Mouse (Mus musculus) kidney, embryonic 16.5 days (tissue): ENCODE measurements around the gene Pla2g4a. TPM values are rescaled to one million over a fixed set of nuclear protein-coding genes. Genes with fewer than 3 reads are reported as not detected.
A peak's percentile ranks its signal among the peaks of the same experiment; 100 is the strongest.

Source experiments
- ATAC-seq: fragments of 200-750 bp; cut with Nextera tagmentation; 2 replicates; pipeline ENCODE4 v1.8.0; 2017; ENCODE audit warnings: moderate TSS enrichment; ENCODE audit not compliant: low FRiP score, low TSS enrichment
- H3K27ac ChIP-seq: fragments of 300-500 bp; sonication (generic); 2 replicates; pipeline ENCODE4 v1.5.1; 2014; ENCODE audit warnings: low read length
- H3K27me3 ChIP-seq: fragments of 300-500 bp; sonication (generic); 2 replicates; pipeline ENCODE4 v1.6.1; 2014; ENCODE audit warnings: low read length, control low read depth, mixed read lengths; ENCODE audit not compliant: insufficient read depth
- H3K36me3 ChIP-seq: fragments of 300-500 bp; sonication (generic); 2 replicates; pipeline ENCODE4 v1.6.1; 2014; ENCODE audit warnings: low read length, control low read depth, mixed read lengths; ENCODE audit not compliant: insufficient read depth
- H3K4me1 ChIP-seq: fragments of 300-500 bp; sonication (generic); 2 replicates; pipeline ENCODE4 v1.6.1; 2014; ENCODE audit warnings: low read length, control low read depth, mixed read lengths; ENCODE audit not compliant: insufficient read depth
- H3K4me2 ChIP-seq: fragments of 300-500 bp; sonication (generic); replicated peaks from 2 replicates; pipeline ENCODE4 v1.6.1; 2014; ENCODE audit warnings: low read depth, low read length
- H3K4me3 ChIP-seq: fragments of 300-500 bp; sonication (generic); 2 replicates; pipeline ENCODE4 v1.5.1; 2014; ENCODE audit warnings: mild to moderate bottlenecking, low read length
- H3K9ac ChIP-seq: fragments of 300-500 bp; sonication (generic); replicated peaks from 2 replicates; pipeline ENCODE4 v1.6.1; 2014; ENCODE audit warnings: low read length
- H3K9me3 ChIP-seq: fragments of 300-500 bp; sonication (generic); 2 replicates; pipeline ENCODE4 v1.6.1; 2016; ENCODE audit warnings: low read length, control low read depth
- WGBS: fragments of 180-500 bp; shearing (Covaris S2); extraction: QIAGEN DNeasy Blood & Tissue Kit; methylation state at CpG from one replicate; pipeline ENCODE4 v1.1.7; 2014; 5-methylcytosine and 5-hydroxymethylcytosine counted together
- polyA plus RNA-seq: library from polyadenylated mRNA; unstranded; fragments of >200 nt; fragmentation: Nextera tagmentation; extraction: Ambion mirVana; gene quantifications from 2 replicates; pipeline ENCODE4 v1.2.1, GENCODE M21; 2015

Gene Pla2g4a
- 46.8 and 48.4 TPM in 2 replicates for polyA plus RNA-seq

DNA sequence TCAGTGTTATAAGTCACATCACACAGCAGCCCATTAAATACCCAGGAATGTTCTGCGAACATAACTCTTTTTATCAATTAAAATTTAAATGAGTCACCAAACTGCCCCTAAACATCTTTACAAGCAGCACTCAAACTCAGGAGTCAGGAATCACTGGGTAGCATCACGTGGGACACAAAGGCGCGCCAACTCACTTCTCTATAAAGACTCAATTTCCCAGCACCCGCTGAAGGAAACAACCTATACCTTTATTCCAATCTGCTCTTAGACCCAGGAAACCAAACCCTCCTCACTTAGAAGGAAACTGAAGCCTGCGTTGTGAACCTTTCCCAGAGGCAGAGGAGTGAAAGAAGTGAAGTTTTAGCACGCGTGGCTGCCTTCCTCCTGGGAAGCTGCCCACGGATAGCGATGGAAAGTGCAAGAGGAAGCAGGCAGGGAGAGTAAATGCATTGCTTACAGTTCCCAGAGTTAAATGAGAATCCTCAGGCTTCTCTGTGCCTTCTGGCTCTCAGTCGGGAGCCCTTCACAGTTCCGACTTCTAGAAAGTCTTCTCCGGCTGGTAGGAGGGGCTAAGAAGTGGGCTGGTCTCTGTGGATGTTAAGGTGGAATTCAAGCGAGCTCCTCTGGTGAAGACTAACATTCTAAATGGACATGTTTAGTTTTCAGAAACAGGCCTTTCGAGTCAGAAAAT lies at the start of gene Pla2g4a:
TSS of gene Pla2g4a (minus strand) at position 557 of the 691 bp plus-strand sequence.
- Histone ChIP-seq H3K9me3 (no peaks in the 10 kb centered on the region), H3K4me1 (peaks cover 7% of the 10 kb centered on the region; the same call in 1 of the 2 replicates), H3K27me3 (no peaks in the 10 kb centered on the region), H3K4me2 (peak within 1 kb of the TSS; percentile 69), H3K4me3 (peak within 1 kb of the TSS; percentile 60), H3K9ac (peak within 1 kb of the TSS; percentile 80), H3K36me3 (no peaks in the 10 kb centered on the region), H3K27ac (peak within 1 kb of the TSS; percentile 96)
- 9% methylated on average over 15 of the region's 15 CpGs for WGBS
- peak; percentile 93 for ATAC-seq

DNA sequence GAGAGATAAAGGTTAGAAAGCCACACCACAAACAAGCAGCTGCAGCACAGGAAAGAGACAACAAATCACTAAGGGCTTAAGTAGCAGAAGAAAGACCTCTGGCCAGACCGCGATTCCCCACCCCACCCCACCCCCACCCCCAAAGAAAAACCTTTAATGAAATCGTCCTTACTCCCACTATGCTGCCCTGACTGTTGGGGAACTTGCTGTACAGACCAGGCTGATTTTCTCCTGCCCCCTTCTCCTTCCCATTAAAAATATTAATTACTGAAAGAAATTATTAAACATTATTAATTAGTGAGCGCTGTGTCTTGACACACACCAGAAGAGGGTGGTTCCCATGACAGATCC lies 49.5 kb upstream of the Pla2g4a start:
- H3K4me2 ChIP-seq: no peak overlapping the region

DNA sequence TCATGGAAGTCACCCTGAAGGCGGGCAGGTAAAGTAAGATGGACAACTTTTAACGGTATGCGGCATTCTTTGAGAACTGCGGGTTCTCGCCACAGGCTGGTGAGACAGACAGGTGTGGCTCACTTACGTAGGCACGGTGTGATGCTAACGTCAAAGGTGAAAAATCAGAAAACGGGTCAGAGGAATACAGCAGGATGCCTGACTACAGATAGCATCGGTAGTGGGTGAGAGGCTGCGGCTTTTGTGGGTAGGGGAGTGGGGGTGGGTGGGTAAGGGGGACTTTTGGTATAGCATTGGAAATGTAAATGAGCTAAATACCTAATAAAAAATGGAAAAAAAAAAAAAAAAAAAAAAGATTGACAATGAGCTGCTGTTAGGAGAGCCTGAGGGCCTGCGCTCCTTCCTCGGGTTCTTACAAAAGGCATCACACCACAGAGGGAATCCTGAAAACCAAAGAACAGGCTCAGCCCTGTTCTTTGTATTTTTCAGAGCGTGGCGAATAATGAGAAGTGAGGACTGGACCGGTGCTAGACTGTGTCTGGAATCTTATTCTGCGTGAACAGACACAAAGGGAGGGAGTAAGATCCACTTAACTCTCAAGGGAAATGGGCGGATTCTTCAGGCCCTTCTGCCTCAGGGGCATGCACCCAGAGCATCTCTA lies 49.0 kb upstream of the Pla2g4a start:
- no peaks in the 10 kb centered on the region for H3K4me1 ChIP-seq
- no peak overlapping the region for H3K27ac ChIP-seq
- H3K27me3 ChIP-seq: no peaks in the 10 kb centered on the region
- no peak for ATAC-seq
- no peak overlapping the region for H3K4me2 ChIP-seq
- no peak overlapping the region for H3K4me3 ChIP-seq
- no peak overlapping the region for H3K9ac ChIP-seq
- H3K9me3 ChIP-seq: no peaks in the 10 kb centered on the region
- WGBS: 89% methylated on average over 18 of the region's 18 CpGs
- no peaks in the 10 kb centered on the region for H3K36me3 ChIP-seq

More for the DNA sequence above, 49.5 kb upstream of the Pla2g4a start:
- Histone ChIP-seq H3K36me3 (no peaks in the 10 kb centered on the region), H3K27me3 (no peaks in the 10 kb centered on the region), H3K9me3 (no peaks in the 10 kb centered on the region), H3K9ac (no peak overlapping the region), H3K4me3 (no peak overlapping the region), H3K4me1 (no peaks in the 10 kb centered on the region), H3K27ac (no peak overlapping the region)
- WGBS: 48% methylated on average over 4 of the region's 4 CpGs
- no peak for ATAC-seq

DNA sequence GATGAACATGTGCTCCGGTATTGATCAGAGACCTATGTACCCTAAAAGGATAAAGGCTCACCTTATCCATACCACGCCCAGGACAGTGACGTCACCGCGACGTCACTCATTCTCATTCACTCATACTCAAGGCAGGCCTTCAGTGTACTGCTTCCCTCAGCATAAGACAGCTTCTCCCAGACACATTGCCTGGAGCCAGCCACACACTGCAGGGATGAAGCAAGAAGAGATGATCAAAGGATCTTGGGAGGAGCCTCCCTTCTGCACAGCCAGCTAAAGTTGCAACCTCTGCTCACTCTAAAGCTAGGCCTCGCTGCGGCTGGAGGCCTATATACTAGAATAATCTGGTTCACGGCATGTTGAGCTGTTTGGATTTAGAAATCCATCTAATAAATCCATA lies 48.0 kb upstream of the Pla2g4a start:
- whole genome bisulfite sequencing: 88% methylated on average over 9 of the region's 9 CpGs
- H3K9me3 ChIP-seq: no peaks in the 10 kb centered on the region
- ATAC-seq: no peak

DNA sequence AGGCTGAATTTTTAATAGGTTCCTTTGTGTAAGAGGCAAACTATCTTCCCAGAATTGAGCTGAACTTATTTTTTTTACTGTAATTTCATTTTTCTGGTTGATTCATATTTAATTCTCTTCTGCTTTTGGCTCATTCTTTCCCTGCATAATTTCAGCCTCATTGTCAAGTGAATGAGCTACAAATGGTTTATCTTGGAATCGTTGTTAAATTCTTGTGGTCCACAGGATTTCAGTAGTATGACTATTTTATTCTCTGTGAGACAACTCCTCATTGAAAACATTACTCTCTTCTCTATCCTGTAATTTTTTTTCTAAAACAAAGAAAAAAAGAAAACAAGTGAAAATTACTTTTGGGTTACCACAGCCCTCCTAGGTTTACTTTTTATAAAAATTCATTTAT lies 14.5 kb upstream of the Pla2g4a start:
- Histone ChIP-seq H3K9ac (no peak overlapping the region), H3K36me3 (no peaks in the 10 kb centered on the region), H3K4me1 (no peaks in the 10 kb centered on the region), H3K4me3 (no peak overlapping the region), H3K9me3 (no peaks in the 10 kb centered on the region), H3K27me3 (no peaks in the 10 kb centered on the region), H3K4me2 (no peak overlapping the region), H3K27ac (no peak overlapping the region)
- WGBS: 83% methylated on average over 1 of the region's 1 CpGs
- no peak for ATAC-seq

More for the DNA sequence above, 48.0 kb upstream of the Pla2g4a start:
- Histone ChIP-seq H3K36me3 (no peaks in the 10 kb centered on the region), H3K27ac (no peak overlapping the region), H3K9ac (no peak overlapping the region), H3K4me2 (no peak overlapping the region), H3K27me3 (no peaks in the 10 kb centered on the region), H3K4me3 (no peak overlapping the region), H3K4me1 (no peaks in the 10 kb centered on the region)

DNA sequence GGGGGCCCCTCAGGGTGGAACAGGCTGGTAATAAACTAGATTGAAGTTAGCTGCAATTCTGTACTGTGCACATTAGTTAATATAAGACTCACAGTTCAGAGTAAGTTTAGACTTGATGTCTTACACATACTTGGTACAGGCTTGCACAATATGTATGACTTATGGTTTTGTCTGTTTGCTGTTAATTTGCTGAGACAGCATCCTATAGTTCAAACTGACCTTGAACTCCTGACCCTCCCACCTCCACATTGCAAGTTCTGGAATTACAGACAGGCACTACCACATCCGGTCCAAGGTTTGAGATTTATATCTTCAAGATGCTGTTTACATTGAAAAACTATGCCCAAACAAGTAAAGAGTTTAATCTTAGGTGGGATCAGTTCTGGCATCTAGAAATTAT lies 4.7 kb upstream of the Pla2g4a start:
- Histone ChIP-seq H3K36me3 (no peaks in the 10 kb centered on the region), H3K27ac (no peak overlapping the region), H3K9ac (no peak overlapping the region), H3K27me3 (no peaks in the 10 kb centered on the region), H3K4me2 (no peak overlapping the region), H3K9me3 (no peaks in the 10 kb centered on the region), H3K4me1 (peaks cover 8% of the 10 kb centered on the region; the same call in 1 of the 2 replicates), H3K4me3 (no peak overlapping the region)
- peak; percentile 59; the same call in 1 of the 2 replicates for ATAC-seq
- WGBS: 3% methylated on average over 1 of the region's 1 CpGs

DNA sequence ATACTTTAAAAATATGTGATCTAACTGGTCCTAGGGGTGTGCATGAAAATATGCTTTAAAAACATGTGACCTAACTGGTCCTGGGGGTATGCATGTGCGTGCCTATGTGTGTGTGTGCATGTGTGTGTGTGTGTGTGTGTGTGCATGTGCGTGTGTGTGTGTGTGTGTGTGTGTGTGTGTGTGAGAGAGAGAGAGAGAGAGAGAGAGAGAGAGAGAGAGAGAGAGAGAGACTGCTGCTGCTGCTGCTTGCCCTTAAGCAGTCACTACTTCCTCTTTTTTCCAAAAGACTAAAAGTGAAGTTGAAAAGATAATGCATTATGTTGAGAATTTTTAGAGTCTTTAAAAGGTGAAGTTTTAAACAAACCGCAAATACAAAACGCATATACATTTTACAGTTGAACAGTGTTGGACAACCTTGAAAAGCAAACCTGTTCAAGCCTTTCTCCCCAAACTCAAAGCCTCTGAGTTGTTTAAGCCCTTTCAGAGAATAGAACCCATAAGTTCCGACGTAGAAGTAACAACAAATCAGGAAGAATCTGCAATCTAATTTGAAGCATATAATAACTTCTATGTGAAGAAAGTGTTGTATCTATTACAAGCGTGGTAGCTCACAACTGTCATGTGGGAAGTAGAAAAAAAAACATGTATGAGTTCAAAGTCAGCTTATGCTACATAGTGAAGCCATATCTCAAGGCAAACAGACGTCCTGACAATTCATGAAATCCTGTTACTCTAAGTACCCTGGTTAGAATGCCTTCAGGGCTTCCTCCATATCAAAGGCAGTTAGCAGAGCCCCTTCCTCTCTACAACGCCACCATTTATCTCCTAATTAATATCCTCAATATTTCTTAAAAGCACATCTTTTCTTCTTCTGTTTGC lies 574 bp upstream of the Pla2g4a start:
- 65% methylated on average over 9 of the region's 9 CpGs for WGBS
- Histone ChIP-seq H3K4me3 (peak overlapping the region; percentile 60), H3K4me1 (peaks cover 8% of the 10 kb centered on the region; the same call in 1 of the 2 replicates), H3K27ac (peak overlapping the region; percentile 96), H3K4me2 (peak overlapping the region; percentile 69), H3K9ac (no peak overlapping the region), H3K9me3 (no peaks in the 10 kb centered on the region), H3K36me3 (no peaks in the 10 kb centered on the region), H3K27me3 (no peaks in the 10 kb centered on the region)
- ATAC-seq: no peak

DNA sequence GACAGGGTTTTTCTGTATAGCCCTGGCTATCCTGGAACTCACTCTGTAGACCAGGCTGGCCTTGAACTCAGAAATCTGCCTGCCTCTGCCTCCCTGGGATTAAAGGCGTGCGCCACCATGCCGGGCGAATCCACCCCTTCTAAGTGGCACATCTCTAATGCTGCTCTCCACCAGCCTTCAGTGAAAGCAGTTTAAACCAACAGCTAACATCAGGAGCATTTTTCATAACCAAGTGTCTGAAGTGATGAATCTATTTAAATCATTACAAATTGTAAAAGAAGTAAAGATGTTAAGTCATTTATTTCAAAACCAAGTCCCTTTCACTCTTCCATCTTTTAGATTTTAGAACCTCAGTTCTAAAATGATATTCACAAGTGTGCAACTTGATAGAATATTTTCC lies 839 bp downstream of the Pla2g4a start:
- peak overlapping the region; percentile 96 for H3K27ac ChIP-seq
- H3K27me3 ChIP-seq: no peaks in the 10 kb centered on the region
- H3K9ac ChIP-seq: peak overlapping the region; percentile 80
- H3K4me3 ChIP-seq: peak overlapping the region; percentile 60
- ATAC-seq: no peak
- H3K36me3 ChIP-seq: no peaks in the 10 kb centered on the region
- peak overlapping the region; percentile 69 for H3K4me2 ChIP-seq
- H3K9me3 ChIP-seq: no peaks in the 10 kb centered on the region
- WGBS: 94% methylated on average over 4 of the region's 4 CpGs
- peaks cover 1% of the 10 kb centered on the region; the same call in 1 of the 2 replicates for H3K4me1 ChIP-seq

DNA sequence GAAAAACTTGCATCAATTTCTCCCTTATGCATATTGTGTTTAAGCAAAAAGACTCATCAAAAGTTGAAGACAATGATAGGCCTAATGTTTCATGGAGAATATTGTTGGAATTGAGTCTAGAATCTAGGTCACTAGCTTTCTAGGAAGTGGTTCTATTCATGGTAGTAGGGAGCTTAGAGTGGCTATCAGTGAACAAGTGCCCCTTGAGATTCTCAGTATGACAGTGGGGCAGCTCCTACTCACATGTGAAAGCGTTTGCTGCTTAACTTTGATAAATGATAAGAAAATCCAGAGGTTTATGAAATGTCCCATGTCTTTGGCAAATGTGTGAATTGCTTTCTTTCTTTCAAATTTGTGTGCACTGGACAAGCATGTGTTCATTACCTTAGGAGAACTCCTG lies 2.0 kb downstream of the Pla2g4a start:
- Histone ChIP-seq H3K27ac (no peak overlapping the region), H3K9me3 (no peaks in the 10 kb centered on the region), H3K36me3 (no peaks in the 10 kb centered on the region), H3K4me3 (no peak overlapping the region), H3K27me3 (no peaks in the 10 kb centered on the region), H3K4me2 (no peak overlapping the region), H3K9ac (no peak overlapping the region), H3K4me1 (no peaks in the 10 kb centered on the region)
- ATAC-seq: no peak
- WGBS: 77% methylated on average over 1 of the region's 1 CpGs
